Mouse (Mus musculus) hindbrain, embryonic 16.5 days (tissue): ENCODE measurements around the gene Ccl11. TPM values are rescaled to one million over a fixed set of nuclear protein-coding genes. Genes with fewer than 3 reads are reported as not detected.

Source experiments
- ATAC-seq: fragments of 200-750 bp; cut with Nextera tagmentation; 2 replicates; pipeline ENCODE4 v1.8.0; 2017; ENCODE audit warnings: moderate TSS enrichment, moderate library complexity
- H3K27ac ChIP-seq: fragments of 300-500 bp; sonication (generic); 2 replicates; pipeline ENCODE4 v1.5.1; 2014; ENCODE audit warnings: low read depth, mild to moderate bottlenecking, control low read depth, low read length, moderate library complexity
- H3K27me3 ChIP-seq: fragments of 300-500 bp; sonication (generic); replicated peaks from 2 replicates; pipeline ENCODE4 v1.6.1; 2014; ENCODE audit warnings: low read length; ENCODE audit not compliant: control insufficient read depth, insufficient read depth
- H3K36me3 ChIP-seq: fragments of 300-500 bp; sonication (generic); 2 replicates; pipeline ENCODE4 v1.6.1; 2014; ENCODE audit warnings: mild to moderate bottlenecking, low read length, moderate library complexity, mixed read lengths; ENCODE audit not compliant: control insufficient read depth, insufficient read depth
- H3K4me1 ChIP-seq: fragments of 300-500 bp; sonication (generic); 2 replicates; pipeline ENCODE4 v1.6.1; 2014; ENCODE audit warnings: low read depth, low read length; ENCODE audit not compliant: control insufficient read depth, insufficient read depth
- H3K4me2 ChIP-seq: fragments of 300-500 bp; sonication (generic); 2 replicates; pipeline ENCODE4 v1.6.1; 2014; ENCODE audit warnings: mild to moderate bottlenecking, low read length, control low read depth, moderate library complexity
- H3K4me3 ChIP-seq: fragments of 300-500 bp; sonication (generic); 2 replicates; pipeline ENCODE4 v1.5.1; 2014; ENCODE audit warnings: mild to moderate bottlenecking, low read length, control low read depth, moderate library complexity
- H3K9ac ChIP-seq: fragments of 300-500 bp; sonication (generic); 2 replicates; pipeline ENCODE4 v1.6.1; 2014; ENCODE audit warnings: low read depth, mild to moderate bottlenecking, control low read depth, low read length, moderate library complexity
- H3K9me3 ChIP-seq: fragments of 300-500 bp; sonication (generic); 2 replicates; pipeline ENCODE4 v1.6.1; 2014; ENCODE audit warnings: mild to moderate bottlenecking, low read length, moderate library complexity; ENCODE audit not compliant: control insufficient read depth
- WGBS: fragments of 180-500 bp; shearing (Covaris S2); extraction: QIAGEN DNeasy Blood & Tissue Kit; methylation state at CpG from one replicate; pipeline ENCODE4 v1.1.7; 2014; 5-methylcytosine and 5-hydroxymethylcytosine counted together
- polyA plus RNA-seq: library from polyadenylated mRNA; unstranded; fragments of >200 nt; fragmentation: Nextera tagmentation; extraction: Ambion mirVana; gene quantifications from 2 replicates; pipeline ENCODE4 v1.2.1, GENCODE M21; 2015

The Ccl11 gene
- polyA plus RNA-seq: 0.24 and 0.38 TPM in 2 replicates

DNA sequence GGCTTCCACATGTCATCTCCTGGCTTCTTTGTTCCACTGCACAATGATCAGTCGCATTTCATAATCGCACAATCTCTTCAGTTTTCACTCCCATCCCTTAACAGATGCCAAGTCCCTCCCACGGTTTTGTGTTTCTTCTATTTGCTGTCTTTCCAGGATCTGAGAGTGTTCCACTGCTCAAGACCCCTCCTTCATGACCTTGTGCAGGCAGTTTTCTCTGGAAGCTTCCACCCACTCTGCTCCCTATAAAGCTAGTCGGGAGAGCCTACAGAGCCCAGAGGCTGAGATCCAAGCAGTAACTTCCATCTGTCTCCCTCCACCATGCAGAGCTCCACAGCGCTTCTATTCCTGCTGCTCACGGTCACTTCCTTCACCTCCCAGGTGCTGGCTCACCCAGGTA is at the start of gene Ccl11:
Ccl11 (plus strand) TSS at position 178 of the 400 bp plus-strand sequence.
- no peak within 1 kb of the TSS for H3K4me3 ChIP-seq
- H3K9ac ChIP-seq: no peak within 1 kb of the TSS
- no peaks in the 10 kb centered on the region for H3K36me3 ChIP-seq
- no peak for ATAC-seq
- H3K27me3 ChIP-seq: no peaks in the 10 kb centered on the region
- 78% methylated on average over 6 of the region's 6 CpGs for WGBS
- no peaks in the 10 kb centered on the region for H3K4me1 ChIP-seq
- no peaks in the 10 kb centered on the region for H3K9me3 ChIP-seq
- no peak within 1 kb of the TSS for H3K27ac ChIP-seq
- no peak within 1 kb of the TSS for H3K4me2 ChIP-seq

GRCm38 (mm10) chr11:82010115-82010514 is 47.5 kb upstream of the Ccl11 start:
- Histone ChIP-seq H3K27ac (no peak overlapping the region), H3K9me3 (no peaks in the 10 kb centered on the region), H3K4me2 (no peak overlapping the region), H3K9ac (no peak overlapping the region), H3K36me3 (no peaks in the 10 kb centered on the region), H3K4me3 (no peak overlapping the region), H3K4me1 (no peaks in the 10 kb centered on the region; the same call in 1 of the 2 replicates), H3K27me3 (no peaks in the 10 kb centered on the region)
- WGBS: 89% methylated on average over 3 of the region's 3 CpGs
- ATAC-seq: no peak

- no peak overlapping the region for H3K4me2 ChIP-seq
- no peak overlapping the region for H3K27ac ChIP-seq
- no peaks in the 10 kb centered on the region; the same call in 1 of the 2 replicates for H3K4me1 ChIP-seq
- H3K9me3 ChIP-seq: no peaks in the 10 kb centered on the region
- 56% methylated on average over 8 of the region's 8 CpGs for WGBS
- no peak for ATAC-seq
- no peak overlapping the region for H3K9ac ChIP-seq
- no peaks in the 10 kb centered on the region for H3K36me3 ChIP-seq
- H3K27me3 ChIP-seq: no peaks in the 10 kb centered on the region
- no peak overlapping the region for H3K4me3 ChIP-seq
These were observed 46.0 kb upstream of the Ccl11 start for GRCm38 (mm10) chr11:82011411-82012193.

GRCm38 (mm10) chr11:82013756-82014155 is 43.9 kb upstream of the Ccl11 start:
- 37% methylated on average over 1 of the region's 1 CpGs for WGBS
- H3K27ac ChIP-seq: no peak overlapping the region
- no peak overlapping the region for H3K4me2 ChIP-seq
- no peak for ATAC-seq
- H3K36me3 ChIP-seq: no peaks in the 10 kb centered on the region
- no peaks in the 10 kb centered on the region for H3K4me1 ChIP-seq
- no peak overlapping the region for H3K4me3 ChIP-seq
- H3K9ac ChIP-seq: no peak overlapping the region
- H3K27me3 ChIP-seq: no peaks in the 10 kb centered on the region
- H3K9me3 ChIP-seq: no peaks in the 10 kb centered on the region

- ATAC-seq: no peak
- Histone ChIP-seq H3K4me2 (no peak overlapping the region), H3K4me3 (no peak overlapping the region), H3K36me3 (no peaks in the 10 kb centered on the region), H3K9me3 (no peaks in the 10 kb centered on the region), H3K4me1 (no peaks in the 10 kb centered on the region), H3K27me3 (no peaks in the 10 kb centered on the region), H3K9ac (no peak overlapping the region), H3K27ac (no peak overlapping the region)
- WGBS: 77% methylated on average over 2 of the region's 2 CpGs
These were observed 42.6 kb upstream of the Ccl11 start for GRCm38 (mm10) chr11:82015066-82015465.

GRCm38 (mm10) chr11:82016181-82016780 is 41.3 kb upstream of the Ccl11 start:
- Histone ChIP-seq H3K4me2 (no peak overlapping the region), H3K36me3 (no peaks in the 10 kb centered on the region), H3K27ac (no peak overlapping the region), H3K4me1 (no peaks in the 10 kb centered on the region), H3K9ac (no peak overlapping the region), H3K27me3 (no peaks in the 10 kb centered on the region), H3K9me3 (no peaks in the 10 kb centered on the region), H3K4me3 (no peak overlapping the region)
- 87% methylated on average over 3 of the region's 3 CpGs for WGBS
- no peak for ATAC-seq

- H3K4me2 ChIP-seq: no peak overlapping the region
- no peaks in the 10 kb centered on the region for H3K4me1 ChIP-seq
- no peak for ATAC-seq
- H3K36me3 ChIP-seq: no peaks in the 10 kb centered on the region
- H3K9ac ChIP-seq: no peak overlapping the region
- no peaks in the 10 kb centered on the region for H3K27me3 ChIP-seq
- no peak overlapping the region for H3K27ac ChIP-seq
- no peaks in the 10 kb centered on the region for H3K9me3 ChIP-seq
- no peak overlapping the region for H3K4me3 ChIP-seq
- 35% methylated on average over 2 of the region's 2 CpGs for WGBS
These were observed 38.2 kb upstream of the Ccl11 start for GRCm38 (mm10) chr11:82019389-82019788.

- no peak overlapping the region for H3K27ac ChIP-seq
- H3K9ac ChIP-seq: no peak overlapping the region
- H3K4me3 ChIP-seq: no peak overlapping the region
- no peaks in the 10 kb centered on the region for H3K36me3 ChIP-seq
- H3K4me2 ChIP-seq: no peak overlapping the region
- no peaks in the 10 kb centered on the region for H3K9me3 ChIP-seq
- no peak for ATAC-seq
- no peaks in the 10 kb centered on the region for H3K27me3 ChIP-seq
- no peaks in the 10 kb centered on the region for H3K4me1 ChIP-seq
These were observed 37.8 kb upstream of the Ccl11 start for GRCm38 (mm10) chr11:82019793-82020192.

DNA sequence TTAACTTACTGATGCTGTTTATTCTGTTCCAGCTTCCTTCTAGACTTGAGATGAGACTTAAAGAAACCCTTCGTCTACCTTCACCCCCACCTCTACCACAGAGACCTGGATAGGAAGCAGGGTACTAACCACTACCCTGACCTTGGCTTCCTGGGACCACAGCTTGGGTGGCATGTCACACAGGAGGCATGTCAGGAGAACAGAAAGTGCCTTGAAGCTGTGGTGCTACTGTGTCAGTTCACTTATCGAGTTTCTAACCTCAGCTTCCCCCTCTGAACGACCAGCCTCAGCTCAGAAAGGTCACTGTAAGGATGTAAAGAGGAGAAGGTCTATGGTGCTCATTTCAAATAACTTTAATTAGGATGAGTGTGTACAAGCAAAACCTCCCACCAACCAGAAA is 36.2 kb upstream of the Ccl11 start:
- ATAC-seq: no peak
- Histone ChIP-seq H3K4me3 (no peak overlapping the region), H3K9ac (no peak overlapping the region), H3K27ac (no peak overlapping the region), H3K36me3 (no peaks in the 10 kb centered on the region), H3K9me3 (no peaks in the 10 kb centered on the region), H3K4me2 (no peak overlapping the region), H3K27me3 (no peaks in the 10 kb centered on the region), H3K4me1 (no peaks in the 10 kb centered on the region)
- 73% methylated on average over 3 of the region's 3 CpGs for WGBS
